Mouse (Mus musculus) splenic B cell, adult 2 months (primary cell): ENCODE results near the gene Olfr281.

Experiments used
- DNase-seq: peaks from one replicate; pipeline ENCODE4 v3.0.0-alpha.2; 2011; ENCODE audit warnings: low read depth, low spot score
- H3K27me3 ChIP-seq: 2 replicates; pipeline ENCODE4 v1.6.1; 2012; ENCODE audit warnings: mild to moderate bottlenecking, low read length, moderate library complexity, mixed read lengths; ENCODE audit not compliant: control insufficient read depth, poor library complexity, insufficient read depth, severe bottlenecking
- H3K36me3 ChIP-seq: 2 replicates; pipeline ENCODE4 v1.6.1; 2012; ENCODE audit warnings: mild to moderate bottlenecking, low read length, moderate library complexity, mixed read lengths; ENCODE audit not compliant: control insufficient read depth, poor library complexity, insufficient read depth, severe bottlenecking

Olfr281 gene

DNA sequence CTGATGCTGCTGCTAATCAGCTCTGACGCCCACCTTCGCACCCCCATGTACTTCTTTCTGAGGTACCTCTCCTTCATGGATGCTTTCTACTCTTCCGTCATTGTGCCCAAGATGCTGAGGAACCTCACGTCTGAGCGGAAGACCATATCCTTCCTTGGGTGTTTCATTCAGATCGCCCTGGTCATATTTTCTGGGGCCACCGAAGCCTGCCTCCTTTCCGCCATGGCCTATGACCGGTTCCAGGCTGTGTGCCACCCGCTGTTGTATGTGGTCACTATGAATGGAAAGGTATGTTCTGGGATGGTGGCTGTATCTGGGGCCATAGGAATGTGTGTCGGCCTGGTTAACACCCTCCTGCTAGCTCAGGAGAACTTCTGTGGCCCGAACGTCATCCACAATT is 19.2 kb downstream of the Olfr281 start:
- no peak for DNase-seq
- Histone ChIP-seq H3K36me3 (no peaks in the 10 kb centered on the region), H3K27me3 (no peaks in the 10 kb centered on the region)

- Histone ChIP-seq H3K36me3 (no peaks in the 10 kb centered on the region), H3K27me3 (no peaks in the 10 kb centered on the region)
- no peak for DNase-seq
Measured at GRCm38 (mm10) chr15:98474958-98475357, 22.6 kb downstream of the Olfr281 start.

GRCm38 (mm10) chr15:98475382-98475781 is 23.0 kb downstream of the Olfr281 start:
- Histone ChIP-seq H3K36me3 (no peaks in the 10 kb centered on the region), H3K27me3 (no peaks in the 10 kb centered on the region)
- peak; percentile 76 for DNase-seq

DNA sequence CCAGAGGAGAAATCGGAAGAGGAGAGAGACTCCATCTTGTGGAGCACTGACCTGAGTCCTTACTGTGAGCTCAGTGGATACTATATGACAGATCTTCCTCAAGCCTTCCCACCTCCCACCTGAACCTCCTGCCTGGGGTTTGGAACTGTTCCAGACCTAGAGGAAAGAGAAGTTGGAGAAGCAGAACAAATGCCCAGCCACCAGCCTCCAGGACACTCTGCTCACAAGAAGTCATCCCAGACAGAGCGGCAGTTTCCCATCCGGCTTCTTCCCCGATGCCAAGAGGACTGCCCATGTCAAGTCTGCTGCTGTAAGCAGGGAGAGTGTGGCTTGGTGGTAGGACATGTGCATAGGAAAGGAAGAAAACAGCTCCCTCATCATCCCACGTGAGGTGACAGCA is 23.9 kb downstream of the Olfr281 start:
- H3K27me3 ChIP-seq, result no peaks in the 10 kb centered on the region
- DNase-seq, result no peak
- H3K36me3 ChIP-seq, result no peaks in the 10 kb centered on the region

GRCm38 (mm10) chr15:98479568-98480102 is 27.2 kb downstream of the Olfr281 start:
- Histone ChIP-seq H3K27me3 (no peaks in the 10 kb centered on the region), H3K36me3 (no peaks in the 10 kb centered on the region)
- peak; percentile 36 for DNase-seq

- no peak for DNase-seq
- Histone ChIP-seq H3K27me3 (no peaks in the 10 kb centered on the region), H3K36me3 (no peaks in the 10 kb centered on the region)
Measured at GRCm38 (mm10) chr15:98482701-98483100, 30.3 kb downstream of the Olfr281 start, which contains the start of gene Lalba. TSS of gene Lalba (minus strand) at chr15:98482721.

GRCm38 (mm10) chr15:98483907-98484886 is 31.8 kb downstream of the Olfr281 start:
- Histone ChIP-seq H3K36me3 (no peaks in the 10 kb centered on the region), H3K27me3 (no peaks in the 10 kb centered on the region)
- peak; percentile 85 for DNase-seq

- Histone ChIP-seq H3K36me3 (no peaks in the 10 kb centered on the region), H3K27me3 (no peaks in the 10 kb centered on the region)
- DNase-seq, result no peak
Measured at GRCm38 (mm10) chr15:98486433-98487021, 34.1 kb downstream of the Olfr281 start.

DNA sequence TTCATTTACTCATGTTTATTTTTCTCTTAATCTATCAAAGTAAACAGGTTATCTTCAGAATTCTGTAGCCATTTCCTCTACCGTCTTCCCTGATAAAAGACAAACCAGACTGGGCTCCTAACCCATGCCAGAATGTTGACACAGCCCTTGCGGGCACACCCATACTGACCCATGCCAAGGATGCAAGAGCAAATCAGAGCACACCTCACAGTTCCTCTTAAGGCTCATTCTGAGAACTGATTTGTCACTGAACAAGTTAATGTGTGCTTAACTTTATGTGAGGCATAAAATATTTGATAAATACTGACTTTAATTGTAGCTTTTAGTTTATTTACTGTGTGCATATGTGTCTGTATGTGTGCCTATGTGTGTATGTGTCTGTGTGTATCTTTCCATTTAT is 38.9 kb downstream of the Olfr281 start:
- no peak for DNase-seq
- H3K27me3 ChIP-seq, result no peaks in the 10 kb centered on the region

DNA sequence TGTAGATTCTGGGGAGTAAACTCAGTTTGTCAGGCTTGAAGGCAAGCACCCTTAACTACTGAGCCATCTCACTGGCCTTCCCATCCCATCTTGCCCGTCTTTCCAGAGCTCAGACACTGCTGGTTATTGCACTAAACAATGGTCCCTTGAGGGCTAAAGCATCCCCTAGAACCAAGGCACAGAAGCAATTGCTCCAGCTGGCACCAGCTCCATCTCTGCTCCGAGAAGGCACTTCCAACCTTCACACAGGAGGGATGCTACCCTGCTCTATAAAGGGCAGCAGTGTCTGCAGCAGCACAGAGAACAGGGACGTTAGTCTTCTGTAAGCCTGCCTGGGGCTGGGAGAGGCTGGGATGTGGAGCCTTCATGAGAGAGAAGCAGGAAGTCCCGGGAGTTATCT is 39.7 kb downstream of the Olfr281 start, which contains the start of gene Olfr279:
Gene Olfr279 (plus strand): TSS at position 301 of the 400 bp plus-strand sequence.
- Histone ChIP-seq H3K27me3 (no peaks in the 10 kb centered on the region), H3K36me3 (no peaks in the 10 kb centered on the region)
- DNase-seq, result no peak

More for the DNA sequence above, 38.9 kb downstream of the Olfr281 start:
- H3K36me3 ChIP-seq, result no peaks in the 10 kb centered on the region

DNA sequence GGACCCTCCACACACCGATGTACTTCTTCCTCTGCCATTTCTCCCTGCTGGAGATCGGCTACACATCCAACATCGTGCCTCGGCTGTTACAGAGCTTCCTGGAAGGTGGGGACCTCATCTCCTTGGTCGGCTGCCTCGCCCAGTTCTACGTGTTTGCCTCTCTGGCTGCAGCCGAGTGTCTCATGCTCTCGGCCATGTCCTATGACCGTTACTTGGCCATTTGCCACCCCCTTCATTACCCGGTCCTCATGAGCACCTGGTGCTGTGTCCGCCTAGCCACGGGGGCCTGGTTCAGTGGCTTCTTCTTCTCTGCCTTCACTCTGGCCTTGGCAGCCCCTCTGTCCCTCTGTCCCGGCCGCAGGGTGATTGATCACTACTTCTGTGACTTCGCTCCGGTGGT is 45.2 kb downstream of the Olfr281 start:
- Histone ChIP-seq H3K36me3 (no peaks in the 10 kb centered on the region), H3K27me3 (no peaks in the 10 kb centered on the region)
- DNase-seq, result no peak

- no peaks in the 10 kb centered on the region for H3K27me3 ChIP-seq
- no peaks in the 10 kb centered on the region for H3K36me3 ChIP-seq
- DNase-seq, result no peak
Measured at GRCm38 (mm10) chr15:98503317-98503716, 50.9 kb downstream of the Olfr281 start.

- no peaks in the 10 kb centered on the region for H3K36me3 ChIP-seq
- no peaks in the 10 kb centered on the region for H3K27me3 ChIP-seq
- peak; percentile 89 for DNase-seq
Measured at GRCm38 (mm10) chr15:98504514-98504913, 52.1 kb downstream of the Olfr281 start.

- DNase-seq, result no peak
- no peaks in the 10 kb centered on the region for H3K27me3 ChIP-seq
- no peaks in the 10 kb centered on the region for H3K36me3 ChIP-seq
Measured at GRCm38 (mm10) chr15:98506253-98506957, 54.0 kb downstream of the Olfr281 start.
